Mouse (Mus musculus) olfactory bulb, adult 2 months (tissue): ENCODE results near the gene Polr2g. TPM values are rescaled to one million over a fixed set of nuclear protein-coding genes. Genes with fewer than 3 reads are reported as not detected.

Source experiments
- H3K27ac ChIP-seq: fragments of 200-500 bp; 2 replicates; pipeline ENCODE4 v1.5.1; 2012; ENCODE audit warnings: low read depth, low read length; ENCODE audit not compliant: insufficient read depth
- H3K4me1 ChIP-seq: fragments of 200-500 bp; 2 replicates; pipeline ENCODE4 v1.6.1; 2012; ENCODE audit warnings: low read length; ENCODE audit not compliant: control insufficient read depth, insufficient read depth
- H3K4me3 ChIP-seq: fragments of 200-500 bp; 2 replicates; pipeline ENCODE4 v1.5.1; 2012; ENCODE audit warnings: mild to moderate bottlenecking, low read depth, low read length, moderate library complexity; ENCODE audit not compliant: insufficient read depth
- CTCF ChIP-seq: fragments of 200-500 bp; IDR thresholded peaks from 2 replicates; pipeline ENCODE4 v1.5.1; 2012; ENCODE audit warnings: low read depth, mild to moderate bottlenecking, low read length, moderate library complexity; ENCODE audit not compliant: insufficient read depth
- POLR2A ChIP-seq: fragments of 200-500 bp; IDR thresholded peaks from 2 replicates; pipeline ENCODE4 v1.6.1; 2012; ENCODE audit warnings: mild to moderate bottlenecking, low read depth, low read length, moderate library complexity; ENCODE audit not compliant: insufficient read depth
- WGBS: fragments of 180-500 bp; shearing (Covaris S2); methylation state at CpG from one replicate; pipeline ENCODE4 v1.1.7; 2018; 5-methylcytosine and 5-hydroxymethylcytosine counted together
- polyA plus RNA-seq: library from polyadenylated mRNA; stranded (reverse); fragments of >200 nt; gene quantifications from 2 replicates; pipeline ENCODE4 v1.2.4, GENCODE M21; 2012; ENCODE audit warnings: low replicate concordance; ENCODE audit not compliant: missing spikeins, insufficient read depth, insufficient read length

Polr2g gene
- polyA plus RNA-seq, 1 experiment: not detected

GRCm38 (mm10) chr19:8802130-8802821 lies 3.9 kb upstream of the Polr2g start, which contains the start of gene Zbtb3:
Gene Zbtb3 (plus strand): TSS chr19:8802555.
- Histone ChIP-seq H3K27ac (peak within 1 kb of the TSS; percentile 65), H3K4me3 (peak within 1 kb of the TSS; percentile 77), H3K4me1 (peaks cover 18% of the 10 kb centered on the region)
- WGBS: under 1% methylated on average over 30 of the region's 30 CpGs
- no peak for TF ChIP-seq CTCF
- TF ChIP-seq POLR2A: peak; percentile 66

- no peak overlapping the region for H3K27ac ChIP-seq
- TF ChIP-seq POLR2A (no peak), CTCF (no peak)
- H3K4me3 ChIP-seq: no peak overlapping the region
- H3K4me1 ChIP-seq: peaks cover 14% of the 10 kb centered on the region
These were observed 554 bp upstream of the Polr2g start for GRCm38 (mm10) chr19:8798947-8799315.

GRCm38 (mm10) chr19:8790171-8790570 lies 8.2 kb downstream of the Polr2g start:
- WGBS: 73% methylated on average over 7 of the region's 7 CpGs
- no peak for TF ChIP-seq CTCF
- no peak overlapping the region for H3K27ac ChIP-seq

GRCm38 (mm10) chr19:8789171-8789570 lies 9.2 kb downstream of the Polr2g start:
- Histone ChIP-seq H3K4me3 (no peak overlapping the region), H3K4me1 (no peaks in the 10 kb centered on the region), H3K27ac (no peak overlapping the region)
- no peak for TF ChIP-seq CTCF
- no peak for TF ChIP-seq POLR2A
- WGBS: 38% methylated on average over 1 of the region's 1 CpGs

More at GRCm38 (mm10) chr19:8790171-8790570, 8.2 kb downstream of the Polr2g start:
- no peak overlapping the region for H3K4me3 ChIP-seq
- H3K4me1 ChIP-seq: no peaks in the 10 kb centered on the region

- H3K27ac ChIP-seq: no peak overlapping the region
- WGBS: 33% methylated on average over 3 of the region's 3 CpGs
- TF ChIP-seq POLR2A: no peak
- no peak for TF ChIP-seq CTCF
- H3K4me3 ChIP-seq: no peak overlapping the region
- no peaks in the 10 kb centered on the region for H3K4me1 ChIP-seq
These were observed 9.9 kb downstream of the Polr2g start for GRCm38 (mm10) chr19:8788521-8788920.

- under 1% methylated on average over 32 of the region's 32 CpGs for WGBS
- TF ChIP-seq CTCF (no peak), POLR2A (no peak)
- no peak within 1 kb of the TSS for H3K27ac ChIP-seq
These were observed 12.2 kb downstream of the Polr2g start, which contains the start of gene Taf6l for GRCm38 (mm10) chr19:8786008-8786781. Gene Taf6l (minus strand): TSS chr19:8786417.

GRCm38 (mm10) chr19:8774951-8775421 lies 23.4 kb downstream of the Polr2g start:
- 3% methylated on average over 20 of the region's 20 CpGs for WGBS
- Histone ChIP-seq H3K27ac (peak overlapping the region; percentile 88), H3K4me1 (peaks cover 16% of the 10 kb centered on the region), H3K4me3 (peak overlapping the region; percentile 91)
- no peak for TF ChIP-seq POLR2A
- TF ChIP-seq CTCF: no peak

More at GRCm38 (mm10) chr19:8786008-8786781, 12.2 kb downstream of the Polr2g start, which contains the start of gene Taf6l:
- peak within 1 kb of the TSS; percentile 80 for H3K4me3 ChIP-seq
- no peaks in the 10 kb centered on the region for H3K4me1 ChIP-seq

GRCm38 (mm10) chr19:8774086-8774835 lies 24.1 kb downstream of the Polr2g start, which contains the start of gene Tmem179b:
Gene Tmem179b (minus strand): TSS chr19:8774467.
- TF ChIP-seq CTCF: no peak
- peak; percentile 95 for TF ChIP-seq POLR2A
- Histone ChIP-seq H3K27ac (peak within 1 kb of the TSS; percentile 88), H3K4me3 (peak within 1 kb of the TSS; percentile 91), H3K4me1 (peaks cover 16% of the 10 kb centered on the region)
- under 1% methylated on average over 68 of the region's 68 CpGs for WGBS

- H3K4me3 ChIP-seq: no peak overlapping the region
- 60% methylated on average over 6 of the region's 6 CpGs for WGBS
- TF ChIP-seq CTCF (no peak), POLR2A (no peak)
- no peak overlapping the region for H3K27ac ChIP-seq
- H3K4me1 ChIP-seq: peaks cover 16% of the 10 kb centered on the region
These were observed 25.0 kb downstream of the Polr2g start for GRCm38 (mm10) chr19:8773409-8773808.
